Mouse (Mus musculus): ENCODE measurements around the gene Kbtbd12.

DNA sequence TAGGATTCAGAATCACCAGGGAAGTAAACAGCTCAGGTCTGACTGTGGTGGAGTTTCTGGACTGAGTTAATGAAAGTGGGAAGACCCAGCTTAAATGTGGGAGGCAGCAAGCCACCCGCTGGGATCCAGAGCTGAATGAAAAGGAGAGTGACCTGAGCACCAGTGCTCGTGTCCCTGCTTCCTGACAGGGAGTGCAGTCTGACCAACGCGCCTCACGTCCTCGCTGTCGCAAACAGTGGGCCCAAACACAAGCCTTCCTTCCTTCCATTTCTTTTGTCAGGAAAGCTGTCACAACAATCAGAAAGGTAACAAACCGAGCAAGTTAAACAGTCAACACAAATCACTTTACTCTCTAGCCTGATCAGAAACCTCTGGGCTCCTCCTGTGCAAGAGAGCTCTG is 121.8 kb downstream of the Kbtbd12 start:
- TF ChIP-seq CTCF (IDR thresholded peaks at IDR 0.05; ENCODE audit: low read depth) (no peak), EP300 (optimal IDR thresholded peaks at IDR 0.05) (no peak)
